Mouse (Mus musculus) adrenal gland, adult 8-10 months (tissue): ENCODE measurements around the gene Efhc1. TPM values are rescaled to one million over a fixed set of nuclear protein-coding genes. Genes with fewer than 3 reads are reported as not detected.
A peak's percentile ranks its signal among the peaks of the same experiment; 100 is the strongest.
"Not testable (repeated sequence)": the region's sequence is repeated elsewhere in the genome, so short reads cannot be mapped to it uniquely, and the experiment has no call there.

Source experiments
- DNase-seq: peaks from one replicate; pipeline ENCODE4 v3.0.0; 2022
- total RNA-seq, 4 experiments: library from RNA; stranded (reverse); gene quantifications; 2 replicates each; pipeline ENCODE4 v1.2.4; 2022

The Efhc1 gene
- 1 to 10 TPM; 2.7 to 4.0 (median 3.6) TPM for total RNA-seq

DNA sequence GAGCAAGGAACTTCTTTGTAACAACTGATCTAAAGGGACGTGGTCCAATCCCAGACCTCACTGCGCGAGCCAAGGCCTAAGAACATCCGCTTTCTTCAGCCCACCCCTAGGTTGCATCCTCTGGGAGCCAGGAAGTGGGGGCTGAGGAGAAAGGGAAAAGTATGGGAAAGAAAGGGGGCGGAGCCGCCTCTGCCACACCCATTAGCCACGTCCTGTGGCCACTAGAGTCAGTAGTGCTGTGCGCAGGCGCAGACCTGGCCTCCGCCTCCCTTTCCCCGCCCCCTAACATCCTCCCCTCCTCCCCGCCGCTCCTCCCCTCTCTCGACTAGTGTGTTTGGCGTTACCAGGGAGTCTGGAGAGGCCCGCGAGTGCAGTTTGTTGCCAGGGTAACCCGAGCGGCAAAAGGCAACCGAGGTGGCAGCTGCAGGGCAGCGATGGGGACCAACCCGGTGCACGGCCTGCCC is at the start of gene Efhc1:
Gene Efhc1 (plus strand): TSS at position 327 of the 464 bp plus-strand sequence.
- peak; percentile 91 for DNase-seq

GRCm38 (mm10) chr1:20905501-20906127 is 45.8 kb upstream of the Efhc1 start:
- no peak for DNase-seq

- DNase-seq = no peak
Observed at GRCm38 (mm10) chr1:20906128-20906515, 45.3 kb upstream of the Efhc1 start.

- DNase-seq = no peak
Observed at GRCm38 (mm10) chr1:20908541-20908940, 42.9 kb upstream of the Efhc1 start.

DNA sequence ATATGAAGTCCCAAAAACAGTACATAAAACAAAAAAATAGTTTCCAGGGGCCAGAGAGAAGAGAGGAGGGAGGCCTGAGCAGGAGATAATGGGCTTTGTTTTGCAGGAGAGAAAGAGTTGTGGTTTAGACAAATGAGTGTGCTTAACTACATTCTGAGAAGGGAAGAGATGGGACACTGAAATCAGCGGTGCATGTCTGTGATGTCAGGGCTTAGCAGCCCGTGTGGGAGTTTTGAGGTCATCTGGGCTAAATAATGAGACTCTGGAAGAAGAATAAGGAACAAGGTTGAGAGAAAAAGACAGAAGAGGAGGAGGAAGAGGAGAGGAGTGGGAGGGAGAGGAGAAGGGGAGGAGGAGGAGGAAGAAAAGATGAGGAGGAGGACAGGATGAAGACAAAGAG is 39.3 kb upstream of the Efhc1 start:
- no peak for DNase-seq

DNA sequence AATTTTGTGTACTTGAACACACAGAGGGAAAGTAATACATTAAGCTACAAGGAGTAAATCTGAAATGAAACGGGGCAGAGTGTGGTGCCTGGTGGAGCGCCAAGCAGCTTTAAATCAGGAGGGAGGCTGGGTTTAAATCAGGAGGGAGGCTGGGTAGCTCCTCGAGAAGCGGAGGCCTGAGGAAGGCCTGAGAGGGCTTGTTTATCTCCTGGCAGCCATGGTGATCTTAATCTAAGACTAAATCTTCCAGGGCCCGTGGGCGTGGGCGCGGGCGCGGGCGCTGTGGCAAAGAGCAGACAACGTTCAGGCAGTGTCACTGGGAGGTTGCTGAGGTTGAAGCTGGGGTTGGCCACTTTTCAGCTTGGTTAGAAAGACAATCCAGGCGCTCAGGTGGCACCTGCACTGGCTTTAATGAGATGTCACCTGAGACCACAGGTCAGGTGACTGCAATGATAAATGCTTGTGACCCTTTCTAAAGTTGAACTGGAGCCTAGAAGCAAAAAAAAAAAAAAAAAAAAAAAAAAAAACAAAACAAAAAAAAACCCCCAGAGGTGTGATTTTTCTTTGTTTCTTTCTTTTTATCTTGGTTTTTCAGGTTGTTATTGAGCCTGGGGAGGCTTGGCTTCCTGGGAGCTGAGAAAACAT is 38.8 kb upstream of the Efhc1 start:
- no peak for DNase-seq

- DNase-seq = no peak
Observed at GRCm38 (mm10) chr1:20914769-20915168, 36.7 kb upstream of the Efhc1 start.

GRCm38 (mm10) chr1:20915608-20916007 is 35.8 kb upstream of the Efhc1 start:
- DNase-seq = no peak

- peak; percentile 52 for DNase-seq
Observed at GRCm38 (mm10) chr1:20917496-20918050, 33.9 kb upstream of the Efhc1 start.

GRCm38 (mm10) chr1:20919728-20920127 is 31.7 kb upstream of the Efhc1 start:
- DNase-seq = no peak

DNA sequence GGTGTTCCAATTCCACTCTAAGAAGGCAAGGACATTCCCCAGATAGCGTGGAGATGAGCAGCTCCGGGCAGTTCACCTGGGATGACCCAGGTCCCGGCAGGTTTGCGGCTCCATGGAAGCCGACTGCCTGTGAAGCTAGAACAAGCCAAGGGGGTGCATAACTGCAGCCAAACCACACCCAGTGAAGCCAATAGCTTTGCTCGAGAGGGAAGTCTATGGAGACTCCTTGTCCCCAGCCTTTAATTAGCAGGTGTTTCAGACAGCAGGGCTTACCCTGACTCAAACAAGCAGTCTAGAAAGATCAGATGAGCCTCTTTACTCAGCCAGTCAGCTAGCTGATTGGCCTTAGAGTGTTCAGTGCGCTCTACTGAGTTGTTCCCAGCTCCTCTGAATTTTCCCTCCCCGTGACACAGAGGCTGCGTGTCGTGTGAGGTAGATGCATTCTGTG is 30.3 kb upstream of the Efhc1 start:
- no peak for DNase-seq

GRCm38 (mm10) chr1:20922612-20923399 is 28.6 kb upstream of the Efhc1 start:
- DNase-seq = no peak

DNA sequence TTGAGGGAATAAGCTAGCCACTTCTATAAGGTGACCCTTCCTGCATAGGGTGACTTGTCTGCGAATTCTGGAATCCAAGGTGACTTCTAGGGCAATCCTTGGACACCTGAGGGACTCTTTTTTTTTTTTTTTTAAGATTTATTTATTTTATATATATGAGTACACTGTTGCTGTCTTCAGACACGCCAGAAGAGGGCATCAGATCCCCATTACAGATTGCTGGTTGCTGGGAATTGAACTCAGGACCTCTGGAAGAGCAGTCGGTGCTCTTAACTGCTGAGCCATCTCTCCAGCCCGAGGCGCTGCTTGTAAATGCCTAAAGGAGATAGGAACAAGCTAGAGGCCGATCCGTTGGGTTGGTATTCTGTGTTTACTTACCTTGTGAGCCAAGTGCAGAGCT is 26.1 kb upstream of the Efhc1 start:
- not testable (repeated sequence) for DNase-seq

DNA sequence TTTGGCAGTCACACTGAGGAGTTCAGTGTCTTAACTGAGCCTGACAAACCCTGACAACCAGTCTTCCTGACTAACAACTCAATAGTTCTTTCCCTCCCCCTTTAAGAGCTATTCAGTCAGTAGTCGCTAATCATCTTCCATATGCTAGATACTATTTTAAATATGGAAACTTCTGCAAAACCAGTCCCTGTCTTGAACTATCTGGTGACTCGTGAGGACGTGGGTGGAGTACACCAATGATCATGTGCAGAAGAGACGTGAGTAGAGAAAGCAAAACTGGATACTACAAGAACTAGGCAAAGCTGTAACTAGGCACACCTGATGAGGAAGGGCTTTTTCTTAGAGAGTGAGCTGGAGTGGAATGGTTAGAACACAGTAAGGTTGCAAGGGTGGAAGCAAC is 25.5 kb upstream of the Efhc1 start:
- no peak for DNase-seq

- no peak for DNase-seq
Observed at GRCm38 (mm10) chr1:20926376-20926775, 25.1 kb upstream of the Efhc1 start.

GRCm38 (mm10) chr1:20928487-20928886 is 22.9 kb upstream of the Efhc1 start:
- no peak for DNase-seq

- DNase-seq = no peak
Observed at GRCm38 (mm10) chr1:20933457-20933856, 18.0 kb upstream of the Efhc1 start.

DNA sequence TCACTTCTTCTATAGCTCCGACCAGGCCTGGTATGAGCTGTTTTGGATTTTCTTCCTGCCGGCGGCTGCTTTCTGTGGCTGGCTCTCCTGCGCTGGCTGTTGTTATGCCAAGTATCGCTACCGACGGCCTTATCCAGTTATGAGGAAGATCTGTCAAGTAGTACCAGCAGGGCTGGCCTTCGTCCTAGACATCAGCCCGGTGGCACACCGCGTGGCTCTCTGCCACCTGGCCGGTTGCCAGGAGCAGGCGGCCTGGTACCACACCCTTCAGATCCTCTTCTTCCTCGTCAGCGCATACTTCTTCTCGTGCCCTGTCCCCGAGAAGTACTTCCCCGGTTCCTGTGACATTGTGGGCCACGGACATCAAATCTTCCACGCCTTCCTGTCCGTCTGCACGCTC is 16.3 kb upstream of the Efhc1 start:
- DNase-seq = peak; percentile 60

GRCm38 (mm10) chr1:20939046-20939445 is 12.4 kb upstream of the Efhc1 start:
- no peak for DNase-seq

- DNase-seq = no peak
Observed at GRCm38 (mm10) chr1:20940151-20940550, 11.3 kb upstream of the Efhc1 start.

- DNase-seq = no peak
Observed at GRCm38 (mm10) chr1:20941322-20941721, 10.1 kb upstream of the Efhc1 start.

DNA sequence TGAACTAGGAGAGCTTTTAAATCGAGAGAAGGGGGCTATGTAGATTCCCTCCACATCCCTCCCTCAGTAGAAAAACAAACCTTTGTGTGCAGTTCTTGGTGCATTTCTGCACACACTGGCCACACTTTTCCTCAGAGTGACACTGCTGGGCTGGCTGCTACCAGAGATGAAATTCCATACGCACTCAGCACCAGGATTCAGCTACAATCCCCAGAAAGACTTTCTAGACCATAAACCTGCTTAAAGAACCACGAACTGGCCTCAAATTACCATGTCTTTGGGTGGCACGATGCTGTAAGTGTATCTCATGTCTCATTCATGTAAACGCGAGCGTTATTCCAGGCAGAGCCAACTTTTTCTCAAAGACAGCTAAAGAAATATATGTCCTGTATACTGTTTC is 9.6 kb upstream of the Efhc1 start:
- DNase-seq = no peak

- no peak for DNase-seq
Observed at GRCm38 (mm10) chr1:20943016-20943415, 8.4 kb upstream of the Efhc1 start.
